Mouse (Mus musculus) sigmoid colon, adult 10 weeks (tissue): ENCODE data around the gene App. TPM values are rescaled to one million over a fixed set of nuclear protein-coding genes. Genes with fewer than 3 reads are reported as not detected.

Experiments
- polyA plus RNA-seq: library from polyadenylated mRNA; stranded (reverse); fragments of 350-450 nt; fragmentation: Illumina TruSeq; extraction: RNeasy Lipid Tissue Mini Kit (QIAGEN cat#74804); gene quantifications from one replicate; pipeline ENCODE4 v1.2.3, GENCODE M21; 2014; ENCODE audit warnings: low read depth, low replicate concordance

App gene
- 734 TPM for polyA plus RNA-seq

DNA sequence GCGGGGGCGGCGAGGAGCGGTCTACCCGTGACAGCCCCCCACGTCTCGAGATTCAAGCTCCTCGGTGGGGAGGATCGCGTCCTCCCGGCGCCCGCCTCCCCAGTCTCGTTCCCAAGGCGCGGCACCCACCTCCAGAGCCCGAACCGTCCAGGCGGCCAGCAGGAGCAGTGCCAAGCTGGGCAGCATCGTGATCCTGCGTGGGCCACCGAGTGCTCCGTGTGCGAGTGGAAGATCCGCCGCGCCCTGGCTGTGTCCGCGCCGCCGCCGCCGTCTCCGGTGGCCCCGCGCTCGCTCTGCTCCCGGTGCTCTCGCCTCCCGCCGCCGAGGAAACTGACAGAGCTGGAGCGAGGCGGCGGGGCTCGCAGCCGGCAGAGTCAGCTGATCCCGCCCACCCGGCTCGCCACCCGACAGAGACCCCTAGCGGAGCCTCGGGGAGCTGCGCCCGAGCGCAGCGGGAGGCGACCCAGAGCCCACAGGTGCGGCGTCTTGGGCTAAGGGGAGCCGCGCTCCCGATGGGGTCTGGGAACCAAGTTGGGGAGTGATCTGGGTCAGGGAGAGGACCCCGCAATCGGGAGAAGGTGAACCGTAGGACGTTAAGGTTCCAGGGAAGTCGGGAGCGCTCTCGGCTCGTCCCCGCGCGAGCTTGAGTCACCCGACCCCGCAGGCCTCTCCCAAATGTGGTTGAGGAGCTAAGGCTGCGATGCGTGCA is at the start of gene App:
Gene App (minus strand): TSS at position 394 of the 709 bp plus-strand sequence.

